Mouse (Mus musculus) midbrain, embryonic 14.5 days (tissue): ENCODE data around the gene Spink4. TPM values are rescaled to one million over a fixed set of nuclear protein-coding genes. Genes with fewer than 3 reads are reported as not detected.

Experiments used
- ATAC-seq: fragments of 200-750 bp; cut with Nextera tagmentation; 2 replicates; pipeline ENCODE4 v1.8.0; 2017; ENCODE audit warnings: moderate number of reproducible peaks, moderate library complexity; ENCODE audit not compliant: low FRiP score, low TSS enrichment
- DNase-seq: peaks from one replicate; pipeline ENCODE4 v3.0.0-alpha.2; 2015
- H3K27ac ChIP-seq: fragments of 300-500 bp; sonication (generic); replicated peaks from 2 replicates; pipeline ENCODE4 v1.5.1; 2014; ENCODE audit warnings: mild to moderate bottlenecking, low read depth, low read length, moderate library complexity
- H3K27me3 ChIP-seq: fragments of 300-500 bp; sonication (generic); 2 replicates; pipeline ENCODE4 v1.6.1; 2014; ENCODE audit warnings: low read length, control low read depth, mixed read lengths; ENCODE audit not compliant: control insufficient read depth, insufficient read depth
- H3K36me3 ChIP-seq: fragments of 300-500 bp; sonication (generic); 2 replicates; pipeline ENCODE4 v1.6.1; 2014; ENCODE audit warnings: low read length, control low read depth; ENCODE audit not compliant: control insufficient read depth, insufficient read depth
- H3K4me1 ChIP-seq: fragments of 300-500 bp; sonication (generic); 2 replicates; pipeline ENCODE4 v1.6.1; 2014; ENCODE audit warnings: mild to moderate bottlenecking, antibody characterized with exemption, low read length, control low read depth; ENCODE audit not compliant: control insufficient read depth, insufficient read depth
- H3K4me2 ChIP-seq: fragments of 300-500 bp; sonication (generic); 2 replicates; pipeline ENCODE4 v1.6.1; 2014; ENCODE audit warnings: mild to moderate bottlenecking, low read length, moderate library complexity
- H3K4me3 ChIP-seq: fragments of 300-500 bp; sonication (generic); replicated peaks from 2 replicates; pipeline ENCODE4 v1.5.1; 2014; ENCODE audit warnings: low read depth, low read length
- H3K9ac ChIP-seq: fragments of 300-500 bp; sonication (generic); replicated peaks from 2 replicates; pipeline ENCODE4 v1.6.1; 2014; ENCODE audit warnings: mild to moderate bottlenecking, low read length, moderate library complexity
- H3K9me3 ChIP-seq: fragments of 300-500 bp; sonication (generic); 2 replicates; pipeline ENCODE4 v1.6.1; 2016; ENCODE audit warnings: low read length, control low read depth, mixed read lengths; ENCODE audit not compliant: control insufficient read depth
- WGBS: fragments of 180-500 bp; shearing (Covaris S2); extraction: QIAGEN DNeasy Blood & Tissue Kit; methylation state at CpG from one replicate; pipeline ENCODE4 v1.1.7; 2014; 5-methylcytosine and 5-hydroxymethylcytosine counted together
- polyA plus RNA-seq: library from polyadenylated mRNA; unstranded; fragments of >200 nt; fragmentation: Nextera tagmentation; extraction: Ambion mirVana; gene quantifications from 2 replicates; pipeline ENCODE4 v1.2.1, GENCODE M21; 2014

Spink4 gene
- not detected in 2 replicates for polyA plus RNA-seq

GRCm38 (mm10) chr4:40919785-40920184, at the start of gene Spink4:
TSS of gene Spink4 (plus strand) at chr4:40920052.
- Histone ChIP-seq H3K4me2 (no peak within 1 kb of the TSS), H3K4me3 (no peak within 1 kb of the TSS), H3K9me3 (no peaks in the 10 kb centered on the region), H3K27ac (no peak within 1 kb of the TSS), H3K4me1 (no peaks in the 10 kb centered on the region), H3K36me3 (no peaks in the 10 kb centered on the region), H3K9ac (no peak within 1 kb of the TSS), H3K27me3 (no peaks in the 10 kb centered on the region)
- ATAC-seq, result no peak
- WGBS, result 77% methylated on average over 3 of the region's 3 CpGs
- DNase-seq, result no peak

GRCm38 (mm10) chr4:40870206-40870605, 49.6 kb upstream of the Spink4 start:
- H3K4me2 ChIP-seq, result no peak overlapping the region
- no peak overlapping the region for H3K27ac ChIP-seq
- no peaks in the 10 kb centered on the region for H3K36me3 ChIP-seq
- H3K27me3 ChIP-seq, result no peaks in the 10 kb centered on the region
- DNase-seq, result no peak
- no peaks in the 10 kb centered on the region for H3K4me1 ChIP-seq
- no peaks in the 10 kb centered on the region for H3K9me3 ChIP-seq
- WGBS, result 93% methylated on average over 4 of the region's 4 CpGs
- ATAC-seq, result no peak
- no peak overlapping the region for H3K4me3 ChIP-seq
- no peak overlapping the region for H3K9ac ChIP-seq

- H3K27ac ChIP-seq, result no peak overlapping the region
- ATAC-seq, result no peak
- H3K9ac ChIP-seq, result no peak overlapping the region
- no peaks in the 10 kb centered on the region for H3K27me3 ChIP-seq
- H3K36me3 ChIP-seq, result no peaks in the 10 kb centered on the region
- no peaks in the 10 kb centered on the region for H3K9me3 ChIP-seq
- no peak overlapping the region for H3K4me2 ChIP-seq
- H3K4me3 ChIP-seq, result no peak overlapping the region
- WGBS, result 87% methylated on average over 3 of the region's 3 CpGs
- H3K4me1 ChIP-seq, result no peaks in the 10 kb centered on the region
- no peak for DNase-seq
Observed at GRCm38 (mm10) chr4:40872129-40872528, 47.7 kb upstream of the Spink4 start.

GRCm38 (mm10) chr4:40873320-40873719, 46.5 kb upstream of the Spink4 start:
- Histone ChIP-seq H3K9me3 (no peaks in the 10 kb centered on the region), H3K27me3 (no peaks in the 10 kb centered on the region), H3K36me3 (no peaks in the 10 kb centered on the region), H3K27ac (no peak overlapping the region), H3K4me2 (no peak overlapping the region), H3K9ac (no peak overlapping the region), H3K4me1 (no peaks in the 10 kb centered on the region), H3K4me3 (no peak overlapping the region)
- WGBS, result 79% methylated on average over 2 of the region's 2 CpGs
- no peak for ATAC-seq
- no peak for DNase-seq

- no peak for ATAC-seq
- H3K4me2 ChIP-seq, result no peak overlapping the region
- WGBS, result 56% methylated on average over 6 of the region's 6 CpGs
- DNase-seq, result peak; percentile 18
- H3K4me1 ChIP-seq, result no peaks in the 10 kb centered on the region
- no peak overlapping the region for H3K27ac ChIP-seq
- H3K27me3 ChIP-seq, result no peaks in the 10 kb centered on the region
- H3K9ac ChIP-seq, result no peak overlapping the region
- H3K36me3 ChIP-seq, result no peaks in the 10 kb centered on the region
- H3K9me3 ChIP-seq, result no peaks in the 10 kb centered on the region
- H3K4me3 ChIP-seq, result no peak overlapping the region
Observed at GRCm38 (mm10) chr4:40874151-40874600, 45.7 kb upstream of the Spink4 start.

DNA sequence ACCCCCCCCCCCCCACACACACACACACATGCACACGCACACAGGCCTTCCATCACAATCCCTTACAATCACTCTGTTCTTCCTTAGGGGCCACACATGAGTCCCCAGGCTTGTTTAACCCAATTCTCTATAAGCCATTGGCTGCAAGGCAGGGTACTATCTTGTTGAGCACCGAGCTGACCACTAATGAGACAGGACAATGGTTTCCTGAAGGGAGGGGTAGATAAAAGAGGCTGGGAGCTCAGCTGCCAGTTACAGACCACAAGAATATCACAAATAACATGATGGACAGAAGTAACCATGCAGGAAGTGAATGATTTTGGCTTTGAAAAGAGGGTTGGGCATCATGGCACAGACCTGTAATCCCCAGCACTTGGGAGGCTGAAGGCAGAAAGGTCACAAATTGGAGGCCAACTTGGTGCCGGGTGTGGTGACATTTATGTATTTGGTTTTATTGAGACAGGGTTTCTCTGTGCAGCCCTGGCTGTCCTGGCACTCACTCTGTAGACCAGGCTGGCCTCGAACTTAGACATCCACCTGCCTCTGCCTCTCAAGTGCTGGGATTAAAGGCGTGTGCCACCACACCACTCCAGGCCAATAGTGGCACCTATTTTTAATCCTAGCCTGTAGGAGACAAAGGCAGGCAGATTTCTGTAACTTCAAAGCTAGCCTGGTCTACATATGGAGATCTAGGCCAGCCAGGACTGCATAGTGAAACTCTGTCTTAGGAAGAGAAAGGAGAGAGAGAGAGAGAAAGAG, 44.9 kb upstream of the Spink4 start:
- H3K27ac ChIP-seq, result no peak overlapping the region
- H3K4me3 ChIP-seq, result no peak overlapping the region
- H3K9ac ChIP-seq, result no peak overlapping the region
- DNase-seq (no peak), ATAC-seq (no peak)
- H3K4me2 ChIP-seq, result no peak overlapping the region
- H3K27me3 ChIP-seq, result no peaks in the 10 kb centered on the region
- no peaks in the 10 kb centered on the region for H3K9me3 ChIP-seq
- 79% methylated on average over 5 of the region's 5 CpGs for WGBS
- H3K36me3 ChIP-seq, result no peaks in the 10 kb centered on the region
- no peaks in the 10 kb centered on the region for H3K4me1 ChIP-seq

DNA sequence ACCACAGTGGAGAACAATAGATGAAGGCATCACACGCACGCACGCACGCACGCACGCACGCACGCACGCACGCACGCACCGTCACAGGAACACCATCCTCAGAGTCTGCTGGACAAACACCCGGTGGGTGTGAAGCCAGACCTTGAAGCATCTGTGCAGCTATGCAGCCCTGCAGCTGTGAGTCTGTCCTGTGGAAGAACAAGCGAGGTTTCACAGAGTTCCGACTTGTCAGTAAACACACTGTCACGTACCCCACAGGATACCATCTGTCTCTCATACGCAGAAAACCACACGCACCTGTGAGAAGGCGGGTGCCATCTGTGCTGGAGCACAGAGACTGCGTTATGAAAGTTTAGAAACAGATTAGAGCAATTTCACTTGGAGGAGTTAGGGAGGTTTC, 44.0 kb upstream of the Spink4 start:
- WGBS, result 92% methylated on average over 20 of the region's 20 CpGs
- DNase-seq, result no peak

DNA sequence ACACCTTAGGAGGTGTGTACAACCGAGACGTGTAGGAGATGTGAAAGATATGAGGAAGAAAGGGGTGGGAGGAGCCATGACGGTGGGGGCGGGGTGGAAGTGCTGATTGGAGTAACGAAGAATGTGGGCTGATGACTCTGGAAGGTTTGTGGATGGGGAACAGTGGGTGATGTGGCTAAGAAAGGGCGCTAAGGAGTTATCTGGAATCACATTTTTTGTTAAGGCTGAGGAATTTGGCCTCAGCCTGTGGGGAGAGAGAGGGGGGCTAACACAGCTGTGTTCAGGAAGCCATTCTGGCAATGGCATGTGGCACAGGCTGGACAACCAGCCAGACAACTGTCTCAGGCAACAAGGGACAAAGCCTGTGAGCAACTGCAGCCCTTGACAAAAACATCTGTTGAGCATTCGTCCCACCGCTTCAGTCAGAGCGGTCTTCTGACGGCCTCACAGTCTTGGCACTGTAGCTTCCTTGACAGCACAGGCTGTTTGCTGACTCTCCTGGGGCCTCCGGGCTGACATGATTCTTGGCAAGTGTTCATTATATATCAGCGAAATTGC, 43.0 kb upstream of the Spink4 start:
- H3K4me2 ChIP-seq, result peak overlapping the region; percentile 15
- ATAC-seq, result no peak
- H3K27ac ChIP-seq, result no peak overlapping the region
- peak; percentile 64 for DNase-seq
- H3K9me3 ChIP-seq, result no peaks in the 10 kb centered on the region
- no peaks in the 10 kb centered on the region for H3K36me3 ChIP-seq
- no peaks in the 10 kb centered on the region for H3K27me3 ChIP-seq
- 53% methylated on average over 12 of the region's 12 CpGs for WGBS
- H3K4me1 ChIP-seq, result no peaks in the 10 kb centered on the region
- H3K4me3 ChIP-seq, result no peak overlapping the region
- no peak overlapping the region for H3K9ac ChIP-seq

More for the DNA sequence above, 44.0 kb upstream of the Spink4 start:
- Histone ChIP-seq H3K9me3 (no peaks in the 10 kb centered on the region), H3K36me3 (no peaks in the 10 kb centered on the region), H3K27ac (no peak overlapping the region), H3K4me3 (no peak overlapping the region), H3K9ac (no peak overlapping the region), H3K4me1 (no peaks in the 10 kb centered on the region), H3K4me2 (no peak overlapping the region), H3K27me3 (no peaks in the 10 kb centered on the region)
- ATAC-seq, result no peak

DNA sequence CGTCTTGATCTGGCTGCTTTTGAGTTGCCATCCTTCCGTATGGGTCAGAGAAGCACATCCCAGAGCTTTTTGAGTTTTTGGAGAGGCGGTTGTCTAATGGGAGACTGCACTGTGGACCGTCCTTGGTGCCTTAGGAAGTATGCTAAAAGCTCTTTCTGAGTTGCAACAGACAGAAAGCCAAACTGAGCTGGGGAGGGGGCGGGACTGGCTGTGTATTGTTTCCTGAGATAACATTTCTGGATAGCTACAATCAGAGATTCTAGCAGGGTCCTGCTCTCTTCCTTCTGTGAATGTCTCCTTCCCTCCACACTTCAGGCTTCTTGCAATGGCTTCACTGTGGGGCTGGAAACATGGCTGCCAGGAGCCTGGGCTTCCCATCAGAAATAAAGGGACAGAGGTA, 42.3 kb upstream of the Spink4 start:
- no peaks in the 10 kb centered on the region for H3K36me3 ChIP-seq
- no peak for ATAC-seq
- no peak overlapping the region for H3K4me2 ChIP-seq
- DNase-seq, result no peak
- no peaks in the 10 kb centered on the region for H3K4me1 ChIP-seq
- no peaks in the 10 kb centered on the region for H3K27me3 ChIP-seq
- H3K27ac ChIP-seq, result no peak overlapping the region; the same call in 1 of the 2 replicates
- H3K4me3 ChIP-seq, result no peak overlapping the region
- 86% methylated on average over 5 of the region's 5 CpGs for WGBS
- H3K9ac ChIP-seq, result no peak overlapping the region
- H3K9me3 ChIP-seq, result no peaks in the 10 kb centered on the region
